Mouse (Mus musculus) CH12.LX (cell line): Measurements from ENCODE around the gene Myo16. TPM values are rescaled to one million over a fixed set of nuclear protein-coding genes. Genes with fewer than 3 reads are reported as not detected.

Experiments
- DNase-seq: peaks from one replicate; pipeline ENCODE4 v3.0.0-alpha.2; 2013; ENCODE audit errors: extremely low read depth
- H3K27ac ChIP-seq: 2 replicates; pipeline ENCODE4 v1.5.1; 2012; ENCODE audit warnings: low read depth, mild to moderate bottlenecking, control low read depth, moderate library complexity; ENCODE audit not compliant: insufficient read depth
- H3K27me3 ChIP-seq: replicated peaks from 2 replicates; pipeline ENCODE3; 2012; ENCODE audit warnings: inconsistent platforms
- H3K36me3 ChIP-seq, 2 experiments: replicated peaks in 1 of 2; 2 replicates each; pipeline versions ENCODE3 to v1.6.1; 2012; ENCODE audit warnings: inconsistent platforms in 1 of 2, low read length in 1 of 2, mild to moderate bottlenecking in 1 of 2, mixed read lengths in 1 of 2, moderate library complexity in 1 of 2; ENCODE audit not compliant: control insufficient read depth in 1 of 2, insufficient read depth in 1 of 2
- H3K4me1 ChIP-seq, 2 experiments: 2 replicates each; pipeline ENCODE4 v1.6.1; 2012; ENCODE audit warnings: inconsistent platforms in 1 of 2, moderate library complexity in 1 of 2; ENCODE audit not compliant: insufficient read depth in 2 of 2, control insufficient read depth in 1 of 2
- H3K4me2 ChIP-seq: 2 replicates; pipeline ENCODE4 v1.6.1; 2012; ENCODE audit warnings: low read depth, mild to moderate bottlenecking, control low read depth; ENCODE audit not compliant: poor library complexity, insufficient read depth, severe bottlenecking
- H3K4me3 ChIP-seq, 3 experiments: fragments of 150-350 bp in 1 of 3; sonication (generic) in 1 of 3; replicated peaks in 1 of 3; 2 replicates each; pipeline versions ENCODE3 to v1.5.1; 2011 to 2012; ENCODE audit warnings: low read depth in 2 of 3, low read length in 2 of 3, mild to moderate bottlenecking in 2 of 3, moderate library complexity in 2 of 3, control low read depth in 1 of 3, improper control_type of control experiment in 1 of 3, inconsistent platforms in 1 of 3, mixed read lengths in 1 of 3; ENCODE audit not compliant: poor library complexity in 1 of 3
- H3K79me2 ChIP-seq: replicated peaks from 2 replicates; pipeline ENCODE4 v1.6.1; 2012; ENCODE audit warnings: mild to moderate bottlenecking, moderate library complexity; ENCODE audit not compliant: control insufficient read depth, poor library complexity, insufficient read depth, severe bottlenecking; ENCODE audit errors: extremely low read depth
- H3K9ac ChIP-seq: 2 replicates; pipeline ENCODE4 v1.6.1; 2012; ENCODE audit warnings: low read depth, mild to moderate bottlenecking, control low read depth, moderate library complexity; ENCODE audit not compliant: insufficient read depth
- H3K9me3 ChIP-seq: replicated peaks from 2 replicates; pipeline ENCODE3; 2012; ENCODE audit warnings: low read length, inconsistent platforms, mixed read lengths
- CHD1 ChIP-seq: IDR thresholded peaks from 2 replicates; pipeline ENCODE4 v1.6.1; 2012; ENCODE audit warnings: low read depth, low read length, improper control_type of control experiment, inconsistent platforms
- CHD2 ChIP-seq: IDR thresholded peaks from 2 replicates; pipeline ENCODE4 v1.6.1; 2011; ENCODE audit warnings: low read length, improper control_type of control experiment
- CTCF ChIP-seq, 2 experiments: IDR thresholded peaks in 1 of 2; conservative IDR thresholded peaks in 1 of 2; 2 replicates each; pipeline ENCODE4 v1.5.1; 2011 to 2012; ENCODE audit warnings: low read depth in 2 of 2, low read length in 2 of 2, improper control_type of control experiment in 1 of 2, inconsistent platforms in 1 of 2, mild to moderate bottlenecking in 1 of 2, moderate library complexity in 1 of 2
- ELF1 ChIP-seq: IDR thresholded peaks from 2 replicates; pipeline ENCODE4 v1.6.1; 2014; ENCODE audit warnings: low read depth, mild to moderate bottlenecking, inconsistent platforms, low read length, improper control_type of control experiment
- EP300 ChIP-seq: IDR thresholded peaks from 2 replicates; pipeline ENCODE4 v1.6.1; 2011; ENCODE audit warnings: low read length, improper control_type of control experiment
- ETS1 ChIP-seq: conservative IDR thresholded peaks from 2 replicates; pipeline ENCODE4 v1.6.1; 2012; ENCODE audit warnings: low read depth, mild to moderate bottlenecking, inconsistent platforms, low read length, improper control_type of control experiment, moderate library complexity
- GABPA ChIP-seq: IDR thresholded peaks from 2 replicates; pipeline ENCODE4 v1.6.1; 2012; ENCODE audit warnings: low read depth, low read length, improper control_type of control experiment, inconsistent platforms; ENCODE audit not compliant: insufficient replicate concordance
- HCFC1 ChIP-seq: IDR thresholded peaks from 2 replicates; pipeline ENCODE4 v1.6.1; 2012; ENCODE audit warnings: low read depth, mild to moderate bottlenecking, inconsistent platforms, low read length, improper control_type of control experiment
- IRF4 ChIP-seq: IDR thresholded peaks from 2 replicates; pipeline ENCODE4 v1.6.1; 2014; ENCODE audit warnings: low read depth, mild to moderate bottlenecking, inconsistent platforms, low read length, improper control_type of control experiment
- MAZ ChIP-seq: IDR thresholded peaks from 2 replicates; pipeline ENCODE4 v1.6.1; 2012; ENCODE audit warnings: low read depth, mild to moderate bottlenecking, inconsistent platforms, low read length, improper control_type of control experiment, moderate library complexity
- MEF2A ChIP-seq: IDR thresholded peaks from 2 replicates; pipeline ENCODE4 v1.6.1; 2014; ENCODE audit warnings: low read depth, mild to moderate bottlenecking, inconsistent platforms, low read length, improper control_type of control experiment, borderline replicate concordance
- MXI1 ChIP-seq: IDR thresholded peaks from 2 replicates; pipeline ENCODE4 v1.6.1; 2011; ENCODE audit warnings: mild to moderate bottlenecking, low read depth, low read length, improper control_type of control experiment
- NELFE ChIP-seq: IDR thresholded peaks from 2 replicates; pipeline ENCODE4 v1.6.1; 2011; ENCODE audit warnings: low read depth, low read length, improper control_type of control experiment
- NRF1 ChIP-seq: IDR thresholded peaks from 2 replicates; pipeline ENCODE4 v1.6.1; 2014; ENCODE audit warnings: low read depth, mild to moderate bottlenecking, inconsistent platforms, low read length, improper control_type of control experiment, moderate library complexity
- PAX5 ChIP-seq: IDR thresholded peaks from 2 replicates; pipeline ENCODE4 v1.6.1; 2012; ENCODE audit warnings: low read length, inconsistent platforms, mixed read lengths
- POLR2AphosphoS2 ChIP-seq: IDR thresholded peaks from 2 replicates; pipeline ENCODE4 v1.6.1; 2011; ENCODE audit warnings: low read depth, low read length, improper control_type of control experiment
- RAD21 ChIP-seq: IDR thresholded peaks from 2 replicates; pipeline ENCODE4 v1.6.1; 2011; ENCODE audit warnings: low read depth, mild to moderate bottlenecking, low read length, improper control_type of control experiment, moderate library complexity
- RCOR1 ChIP-seq: conservative IDR thresholded peaks from 2 replicates; pipeline ENCODE4 v1.6.1; 2012; ENCODE audit warnings: low read depth, mild to moderate bottlenecking, inconsistent platforms, low read length, improper control_type of control experiment
- SMC3 ChIP-seq: IDR thresholded peaks from 2 replicates; pipeline ENCODE4 v1.6.1; 2011; ENCODE audit warnings: low read depth, low read length, improper control_type of control experiment
- TBP ChIP-seq: conservative IDR thresholded peaks from 2 replicates; pipeline ENCODE4 v1.6.1; 2011; ENCODE audit warnings: low read depth, low read length, improper control_type of control experiment
- TCF12 ChIP-seq: IDR thresholded peaks from 2 replicates; pipeline ENCODE4 v1.6.1; 2014; ENCODE audit warnings: low read depth, mild to moderate bottlenecking, inconsistent platforms, low read length, improper control_type of control experiment
- UBTF ChIP-seq: IDR thresholded peaks from 2 replicates; pipeline ENCODE4 v1.6.1; 2012; ENCODE audit warnings: low read depth, mild to moderate bottlenecking, inconsistent platforms, low read length, improper control_type of control experiment, moderate library complexity
- ZC3H11A ChIP-seq: IDR thresholded peaks from 2 replicates; pipeline ENCODE4 v1.6.1; 2012; ENCODE audit warnings: low read depth, mild to moderate bottlenecking, inconsistent platforms, low read length, improper control_type of control experiment
- ZKSCAN1 ChIP-seq: IDR thresholded peaks from 2 replicates; pipeline ENCODE4 v1.6.1; 2012; ENCODE audit warnings: low read depth, inconsistent platforms, low read length, improper control_type of control experiment, borderline replicate concordance
- ZMIZ1 ChIP-seq: IDR thresholded peaks from 2 replicates; pipeline ENCODE4 v1.6.1; 2012; ENCODE audit warnings: low read depth, mild to moderate bottlenecking, inconsistent platforms, low read length, improper control_type of control experiment
- dilution Hi-C: fragments of 300-500 bp; cut with MboI; formaldehyde crosslinking; loops from 2 replicates; pipeline ENCODE4 v1.14.3; 2020; ENCODE audit warnings: low sequenced_read_pairs; ENCODE audit not compliant: extremely low pct_unique_long_range_greater_than_20kb, extremely low pct_ligation_motif_present
- in situ Hi-C: fragments of 300-500 bp; cut with MboI; formaldehyde crosslinking; loops from 3 replicates; pipeline ENCODE4 v1.14.3; 2019; ENCODE audit warnings: low sequenced_read_pairs, low pct_ligation_motif_present, low pct_unique_long_range_greater_than_20kb, mixed read lengths
- polyA plus RNA-seq: library from polyadenylated mRNA; unstranded; fragments of >175 nt; gene quantifications from 2 replicates; pipeline ENCODE4 v1.2.1, GENCODE M21; 2012; ENCODE audit warnings: low read depth; ENCODE audit not compliant: insufficient read length
- total RNA-seq, 2 experiments: library from RNA; depleted of rRNA; stranded (reverse); fragments of 300-350 nt in 1 of 2; fragments of >200 nt in 1 of 2; gene quantifications; 2 replicates each; pipeline ENCODE4 v1.2.3; 2012 to 2014

Gene Myo16
- total and polyA plus RNA-seq, 3 experiments, result not detected

- TF ChIP-seq NRF1, result no peak
- no peak for TF ChIP-seq ELF1
- TF ChIP-seq RCOR1, result no peak
- no peak for TF ChIP-seq RAD21
- TF ChIP-seq ZKSCAN1, result no peak
- TF ChIP-seq PAX5, result no peak
- dilution Hi-C loops, result no loop called here
Measured at GRCm38 (mm10) chr8:10418013-10418412, 264.3 kb downstream of the Myo16 start.

GRCm38 (mm10) chr8:10418971-10419370, 265.3 kb downstream of the Myo16 start:
- no peak overlapping the region for H3K4me3 ChIP-seq
- in situ Hi-C loops (loop anchor here (25.0 kb wide), 1 partner anchor 382 kb away; no protein-coding TSS in a partner anchor), dilution Hi-C loops (no loop called here)
- peaks cover 5 to 14% of the 10 kb centered on the region in 2 experiments for H3K4me1 ChIP-seq
- no peaks in the 10 kb centered on the region for H3K9me3 ChIP-seq
- TF ChIP-seq NELFE (no peak), GABPA (no peak), ZC3H11A (no peak), CHD2 (no peak), ETS1 (no peak), HCFC1 (no peak), MAZ (no peak), EP300 (no peak), RCOR1 (no peak), MXI1 (no peak), TCF12 (no peak), CHD1 (no peak), MEF2A (no peak), POLR2AphosphoS2 (no peak), SMC3 (no peak), IRF4 (no peak), CTCF (conservative IDR thresholded peaks at IDR 0.05 in 1 of 2, IDR thresholded peaks at IDR 0.05 in 1 of 2; ENCODE audit: low read depth in 2 of 2, low read length in 2 of 2) (no peak), ZMIZ1 (no peak), UBTF (no peak), TBP (no peak)
- H3K79me2 ChIP-seq, result no peaks in the 10 kb centered on the region
- H3K27ac ChIP-seq, result no peak overlapping the region
- DNase-seq, result no peak
- H3K4me2 ChIP-seq, result no peak overlapping the region
- H3K36me3 ChIP-seq, result no peaks in the 10 kb centered on the region
- H3K27me3 ChIP-seq, result no peaks in the 10 kb centered on the region
- no peak overlapping the region for H3K9ac ChIP-seq

More at GRCm38 (mm10) chr8:10418013-10418412, 264.3 kb downstream of the Myo16 start:
- Histone ChIP-seq H3K9me3 (no peaks in the 10 kb centered on the region), H3K9ac (no peak overlapping the region), H3K4me2 (no peak overlapping the region), H3K4me1 (peaks cover 5 to 14% of the 10 kb centered on the region in 2 experiments), H3K27ac (no peak overlapping the region), H3K4me3 (no peak overlapping the region), H3K27me3 (no peaks in the 10 kb centered on the region), H3K36me3 (no peaks in the 10 kb centered on the region), H3K79me2 (no peaks in the 10 kb centered on the region)
- no peak for DNase-seq
- in situ Hi-C loops, result loop anchor here (25.0 kb wide), 1 partner anchor 381 kb away; no protein-coding TSS in a partner anchor
